ENCODE assay signal across 8 mouse cellular contexts in genomic region chr5:30465861-30466260, GRCm38 (mm10). TPM values are rescaled to one million over a fixed set of nuclear protein-coding genes. Genes with fewer than 3 reads are reported as not detected.
DNase-seq lines count a peak whose midpoint lies in the region; ATAC-seq and TF ChIP-seq lines count a peak whose summit lies in the region.

Gene 1700001C02Rik (plus strand): TSS chr5:30466047.

- ATAC-seq in lung, embryonic 14.5 days (ENCODE audit: insufficient read depth), result no peak
- 0 out of 2 replicates have a peak, but pooled peaks have one; percentile 35 for ATAC-seq in hindbrain, embryonic 11.5 days (ENCODE audit: low FRiP score)
- ATAC-seq in neural tube, embryonic 12.5 days (ENCODE audit: low FRiP score, low read depth), result peak; percentile 60; the same call in 1 of the 2 replicates

- H3K4me1 ChIP-seq in lung, embryonic 14.5 days (ENCODE audit: insufficient read depth), result 0 out of 2 replicates have a peak, but pooled peaks cover 2% of the 10 kb centered on the region
- H3K4me1 ChIP-seq in hindbrain, embryonic 11.5 days (replicated peaks; ENCODE audit: control insufficient read depth, insufficient read depth, low read length), result 0 out of 2 replicates have a peak, but pooled peaks cover 5% of the 10 kb centered on the region
- peaks cover 19% of the 10 kb centered on the region for H3K4me1 ChIP-seq in neural tube, embryonic 12.5 days

- H3K27me3 ChIP-seq in lung, embryonic 14.5 days (ENCODE audit: insufficient read depth, low read length), result peaks cover 11% of the 10 kb centered on the region; the same call in 1 of the 2 replicates
- H3K27me3 ChIP-seq in hindbrain, embryonic 11.5 days (ENCODE audit: control insufficient read depth, insufficient read depth, low read length), result no peaks in the 10 kb centered on the region
- peaks cover 21% of the 10 kb centered on the region for H3K27me3 ChIP-seq in neural tube, embryonic 12.5 days (replicated peaks)

- DNase-seq in adrenal gland, postnatal 14 days, result peak; percentile 32
- no peak for DNase-seq in adrenal gland, postnatal 25 days
- DNase-seq in lung, embryonic 14.5 days, result peak; percentile 24
- DNase-seq in lung, postnatal 25 days (ENCODE audit: low spot score), result no peak
- DNase-seq in hindbrain, embryonic 11.5 days (ENCODE audit: low spot score), result peak; percentile 47
- no peak for DNase-seq in frontal cortex, adult 2 months (ENCODE audit: extremely low spot score in 1 of 2, low spot score in 1 of 2)
- DNase-seq in frontal cortex, postnatal 14 days (ENCODE audit: low spot score in 2 of 2), result no peak

- no peaks in the 10 kb centered on the region for H3K36me3 ChIP-seq in lung, embryonic 14.5 days (ENCODE audit: insufficient read depth)
- H3K36me3 ChIP-seq in hindbrain, embryonic 11.5 days (ENCODE audit: control insufficient read depth, insufficient read depth, low read length), result no peaks in the 10 kb centered on the region
- H3K36me3 ChIP-seq in neural tube, embryonic 12.5 days, result no peaks in the 10 kb centered on the region

- WGBS in lung, embryonic 14.5 days, result 22% methylated on average over 21 of the region's 21 CpGs
- WGBS in hindbrain, embryonic 11.5 days, result 17% methylated on average over 21 of the region's 21 CpGs
- 13% methylated on average over 21 of the region's 21 CpGs for WGBS in neural tube, embryonic 12.5 days

- H3K9me3 ChIP-seq in lung, embryonic 14.5 days (ENCODE audit: low read depth, low read length), result no peaks in the 10 kb centered on the region
- H3K9me3 ChIP-seq in hindbrain, embryonic 11.5 days (ENCODE audit: control insufficient read depth, low read length), result no peaks in the 10 kb centered on the region
- H3K9me3 ChIP-seq in neural tube, embryonic 12.5 days, result no peaks in the 10 kb centered on the region

- H3K9ac ChIP-seq in lung, embryonic 14.5 days, result 0 out of 2 replicates have a peak within 1 kb of the TSS, but pooled peaks have one; percentile 13
- H3K9ac ChIP-seq in hindbrain, embryonic 11.5 days (ENCODE audit: low read depth, low read length), result peak within 1 kb of the TSS; percentile 37; the same call in 1 of the 2 replicates
- no peak within 1 kb of the TSS for H3K9ac ChIP-seq in neural tube, embryonic 12.5 days

- peak within 1 kb of the TSS; percentile 26 for H3K4me3 ChIP-seq in lung, embryonic 14.5 days (ENCODE audit: low read depth, low read length)
- H3K4me3 ChIP-seq in hindbrain, embryonic 11.5 days (ENCODE audit: low read depth, low read length), result peak within 1 kb of the TSS; percentile 23
- peak within 1 kb of the TSS; percentile 7 for H3K4me3 ChIP-seq in neural tube, embryonic 12.5 days

- H3K4me2 ChIP-seq in lung, embryonic 14.5 days, result peak within 1 kb of the TSS; percentile 61
- peak within 1 kb of the TSS; percentile 49 for H3K4me2 ChIP-seq in hindbrain, embryonic 11.5 days (replicated peaks; ENCODE audit: low read depth, low read length)
- peak within 1 kb of the TSS; percentile 56 for H3K4me2 ChIP-seq in neural tube, embryonic 12.5 days (replicated peaks)

- TF ChIP-seq CTCF in lung, embryonic 14.5 days (IDR thresholded peaks at IDR 0.05; ENCODE audit: low read depth), result no peak

- H3K27ac ChIP-seq in lung, embryonic 14.5 days (ENCODE audit: low read depth), result no peak within 1 kb of the TSS
- no peak within 1 kb of the TSS for H3K27ac ChIP-seq in hindbrain, embryonic 11.5 days (ENCODE audit: low read depth, low read length)
- H3K27ac ChIP-seq in neural tube, embryonic 12.5 days, result no peak within 1 kb of the TSS

RNA-seq across cellular contexts. Expression of gene 1700001C02Rik, which starts in this region (rescaled TPM):
- total RNA-seq in adrenal gland, postnatal 14 days (2021), result not detected in 2 replicates
- not detected in 2 replicates for total RNA-seq in adrenal gland, postnatal 25 days (2021)
- not detected in 2 replicates for polyA plus RNA-seq in lung, embryonic 14.5 days (2014; fragmentation: Nextera tagmentation; extraction: Ambion mirVana)
- polyA plus RNA-seq in hindbrain, embryonic 11.5 days (2014; fragmentation: Nextera tagmentation; extraction: Ambion mirVana), result 0.28 and 1.1 TPM in 2 replicates
- not detected in 2 replicates for polyA plus RNA-seq in neural tube, embryonic 12.5 days (2016; fragmentation: Nextera tagmentation; extraction: Ambion mirVana)
- polyA plus RNA-seq in frontal cortex, adult 2 months (2012; rRNA removed), result not detected in 2 replicates

Comparison
In these comparisons a context has a peak if more than half of its experiments do, and no peak if none do; other contexts are left out.
1. Peak in DNase-seq in adrenal gland, postnatal 14 days; RNA of the gene not detected or under 1 TPM.
2. Peak in DNase-seq, H3K4me3 ChIP-seq, H3K9ac ChIP-seq and H3K4me2 ChIP-seq in lung, embryonic 14.5 days; RNA of the gene not detected or under 1 TPM.
3. Peak in ATAC-seq, H3K4me3 ChIP-seq and H3K4me2 ChIP-seq in neural tube, embryonic 12.5 days; RNA of the gene not detected or under 1 TPM.